Mouse (Mus musculus) testis, adult 2 months (tissue): ENCODE data around the gene 4930558K02Rik. TPM values are rescaled to one million over a fixed set of nuclear protein-coding genes. Genes with fewer than 3 reads are reported as not detected.
A peak's percentile ranks its signal among the peaks of the same experiment; 100 is the strongest.

Source experiments
- H3K27ac ChIP-seq: fragments of 200-500 bp; 2 replicates; pipeline ENCODE4 v1.5.1; 2012; ENCODE audit warnings: low read depth, low read length; ENCODE audit not compliant: control insufficient read depth, insufficient read depth
- H3K27me3 ChIP-seq: fragments of 200-500 bp; 2 replicates; pipeline ENCODE4 v1.6.1; 2012; ENCODE audit warnings: mild to moderate bottlenecking, low read length, moderate library complexity; ENCODE audit not compliant: control insufficient read depth, insufficient read depth
- H3K36me3 ChIP-seq: fragments of 200-500 bp; 2 replicates; pipeline ENCODE4 v1.6.1; 2012; ENCODE audit warnings: mild to moderate bottlenecking, low read length; ENCODE audit not compliant: control insufficient read depth, insufficient read depth
- H3K4me1 ChIP-seq: fragments of 200-500 bp; 2 replicates; pipeline ENCODE4 v1.6.1; 2012; ENCODE audit warnings: low read length; ENCODE audit not compliant: control insufficient read depth, insufficient read depth
- H3K4me3 ChIP-seq: fragments of 200-500 bp; 2 replicates; pipeline ENCODE4 v1.5.1; 2012; ENCODE audit warnings: low read depth, mild to moderate bottlenecking, low read length, moderate library complexity, mixed read lengths; ENCODE audit not compliant: control insufficient read depth
- CTCF ChIP-seq: fragments of 200-500 bp; IDR thresholded peaks from 2 replicates; pipeline ENCODE4 v1.5.1; 2012; ENCODE audit warnings: low read depth, mild to moderate bottlenecking, inconsistent platforms, low read length, moderate library complexity; ENCODE audit not compliant: control insufficient read depth, insufficient read depth, insufficient replicate concordance
- POLR2A ChIP-seq: fragments of 200-500 bp; IDR thresholded peaks from 2 replicates; pipeline ENCODE4 v1.6.1; 2012; ENCODE audit warnings: low read depth, mild to moderate bottlenecking, inconsistent platforms, low read length, moderate library complexity; ENCODE audit not compliant: control insufficient read depth
- polyA plus RNA-seq: library from polyadenylated mRNA; depleted of rRNA; stranded (reverse); fragments of >200 nt; gene quantifications from 2 replicates; pipeline ENCODE4 v1.2.3, GENCODE M21; 2012

The 4930558K02Rik gene
- polyA plus RNA-seq, 1 experiment: 18.1 TPM

DNA sequence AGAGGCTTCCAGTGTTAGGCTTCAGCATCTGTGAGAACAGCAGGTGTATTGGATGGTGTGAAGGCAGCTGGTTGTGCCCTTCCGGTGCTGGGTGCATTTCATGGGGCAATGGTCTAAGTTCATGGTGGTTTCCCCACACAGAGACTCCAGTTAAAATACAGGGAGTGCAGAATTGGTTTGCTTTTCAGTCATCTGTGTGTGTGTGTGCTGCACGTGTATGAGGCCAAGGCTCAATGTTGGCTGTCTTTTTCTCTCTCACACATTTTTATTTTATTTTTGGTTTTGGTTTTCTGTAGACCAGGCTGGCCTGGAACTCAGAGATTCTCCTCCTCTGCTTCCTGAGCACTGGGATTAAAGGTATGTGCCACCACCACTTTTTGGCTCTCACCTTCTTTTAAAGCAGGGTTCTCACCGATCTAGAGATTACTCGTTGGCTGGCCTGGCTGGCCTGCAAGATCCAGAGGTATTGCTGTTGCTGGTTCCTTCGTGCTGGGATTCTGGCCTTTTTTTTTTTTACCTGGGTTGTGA is 1.2 kb downstream of the 4930558K02Rik start:
- H3K36me3 ChIP-seq: no peaks in the 10 kb centered on the region
- H3K27ac ChIP-seq: no peak overlapping the region
- H3K4me1 ChIP-seq: peaks cover 12% of the 10 kb centered on the region
- peak overlapping the region; percentile 46 for H3K4me3 ChIP-seq
- H3K27me3 ChIP-seq: no peaks in the 10 kb centered on the region
- no peak for TF ChIP-seq CTCF
- no peak for TF ChIP-seq POLR2A

DNA sequence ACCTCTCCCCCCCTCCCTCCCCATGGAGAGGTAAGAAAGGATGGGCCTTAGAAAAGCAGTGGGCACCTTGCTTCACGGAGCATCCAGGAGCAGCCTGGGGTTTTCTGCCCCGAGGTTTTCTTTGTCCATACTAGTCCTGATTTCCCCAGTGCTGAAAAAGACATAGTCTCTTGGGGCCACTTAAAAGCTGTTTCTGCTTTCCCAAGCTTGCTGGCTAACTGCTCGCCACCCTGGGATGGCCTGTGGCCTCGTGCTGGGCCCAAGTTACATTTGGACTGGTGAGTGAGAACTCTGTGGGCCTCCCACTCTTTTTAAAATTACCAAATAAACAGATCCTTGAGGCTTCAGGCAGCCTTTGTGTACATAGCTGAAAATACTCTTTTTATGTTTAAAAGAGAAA is 2.1 kb downstream of the 4930558K02Rik start:
- no peak overlapping the region for H3K27ac ChIP-seq
- H3K27me3 ChIP-seq: no peaks in the 10 kb centered on the region
- TF ChIP-seq POLR2A (no peak), CTCF (no peak)
- peaks cover 12% of the 10 kb centered on the region for H3K4me1 ChIP-seq
- no peaks in the 10 kb centered on the region for H3K36me3 ChIP-seq
- H3K4me3 ChIP-seq: peak overlapping the region; percentile 58

DNA sequence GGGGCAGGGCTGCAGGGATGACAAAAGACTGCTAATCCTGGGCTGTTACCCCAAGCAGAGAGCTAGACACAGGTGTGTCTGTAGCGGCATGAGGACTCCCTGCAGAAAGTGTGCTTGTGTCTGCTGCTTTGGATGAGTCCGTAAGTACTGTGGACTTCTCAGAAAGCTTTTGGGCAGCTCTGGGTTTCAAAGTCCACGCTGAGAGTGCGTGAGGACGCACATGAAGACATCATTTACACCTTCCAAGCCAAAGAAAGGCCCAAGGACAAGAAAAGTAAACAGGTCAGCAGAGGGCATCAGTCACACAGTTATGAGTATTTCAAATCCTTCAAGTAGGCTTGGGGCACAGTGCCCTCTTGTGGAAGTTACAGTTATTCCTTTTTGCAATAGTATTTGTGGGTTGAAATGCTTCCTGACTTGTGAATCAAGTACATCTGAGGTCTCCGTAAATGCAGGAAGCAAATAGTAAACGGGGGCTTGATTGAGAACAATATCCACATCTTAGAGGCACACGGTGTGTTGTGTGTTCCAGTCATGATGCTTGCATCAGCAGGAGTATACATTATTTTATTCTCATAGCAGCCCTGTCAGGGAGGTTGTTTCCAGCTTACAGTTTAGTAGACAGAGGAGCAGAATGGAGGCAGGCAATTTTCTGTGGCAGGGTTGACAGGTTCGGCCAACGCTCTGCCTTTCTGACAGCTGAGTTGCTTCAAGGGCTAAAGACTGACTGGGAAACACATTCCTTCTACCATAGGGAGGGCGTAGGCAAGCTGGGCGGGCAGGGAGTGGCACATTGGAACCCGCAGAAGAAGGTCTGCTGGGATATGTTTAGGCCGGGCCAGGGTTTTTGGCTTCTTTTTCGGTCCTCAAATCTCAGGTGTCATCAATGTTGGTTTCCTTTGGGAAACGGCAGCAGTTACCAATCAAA is 2.9 kb downstream of the 4930558K02Rik start:
- peaks cover 12% of the 10 kb centered on the region for H3K4me1 ChIP-seq
- TF ChIP-seq CTCF (peak; percentile 38; the same call in 1 of the 2 replicates), POLR2A (no peak)
- H3K27ac ChIP-seq: no peak overlapping the region
- H3K27me3 ChIP-seq: no peaks in the 10 kb centered on the region
- H3K4me3 ChIP-seq: peak overlapping the region; percentile 58
- H3K36me3 ChIP-seq: no peaks in the 10 kb centered on the region

DNA sequence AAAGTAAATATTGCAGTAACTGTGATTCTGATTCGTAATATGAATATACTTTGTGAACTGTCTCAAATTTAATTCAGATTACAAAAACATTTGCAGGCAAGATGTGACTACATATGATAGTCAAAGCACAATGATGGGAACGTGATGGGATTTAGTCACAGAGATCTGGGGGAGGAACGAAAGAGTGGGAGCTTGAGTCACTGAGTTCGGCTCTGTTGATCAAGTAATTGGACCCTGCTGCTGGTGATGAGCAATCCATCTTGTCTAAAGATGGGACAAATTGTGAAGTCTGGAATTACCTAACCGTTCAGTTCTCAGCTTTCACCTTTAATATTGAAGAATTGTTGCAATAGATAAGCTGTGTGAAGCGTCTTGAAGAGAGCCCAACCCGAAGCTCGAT is 7.2 kb downstream of the 4930558K02Rik start:
- Histone ChIP-seq H3K27ac (no peak overlapping the region), H3K4me1 (peaks cover 15% of the 10 kb centered on the region), H3K36me3 (no peaks in the 10 kb centered on the region), H3K4me3 (no peak overlapping the region), H3K27me3 (no peaks in the 10 kb centered on the region)
- TF ChIP-seq CTCF (no peak), POLR2A (no peak)

DNA sequence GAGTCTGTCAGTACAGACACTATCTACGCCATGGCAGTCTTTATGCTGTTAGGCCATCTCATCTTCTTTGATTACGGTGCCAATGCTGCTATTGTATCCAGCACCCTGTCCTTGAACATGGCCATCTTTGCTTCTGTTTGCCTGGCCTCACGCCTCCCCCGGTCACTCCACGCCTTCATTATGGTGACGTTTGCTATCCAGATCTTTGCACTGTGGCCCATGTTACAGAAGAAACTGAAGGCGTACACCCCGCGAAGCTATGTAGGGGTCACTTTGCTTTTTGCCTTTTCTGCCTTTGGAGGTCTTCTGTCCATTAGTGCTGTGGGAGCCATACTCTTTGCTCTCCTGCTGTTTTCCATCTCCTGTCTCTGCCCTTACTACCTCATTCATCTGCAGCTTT is 8.6 kb downstream of the 4930558K02Rik start:
- H3K27me3 ChIP-seq: no peaks in the 10 kb centered on the region
- H3K4me1 ChIP-seq: peaks cover 5% of the 10 kb centered on the region
- TF ChIP-seq CTCF (no peak), POLR2A (no peak)
- H3K27ac ChIP-seq: peak overlapping the region; percentile 13; the same call in 1 of the 2 replicates
- H3K36me3 ChIP-seq: no peaks in the 10 kb centered on the region
- H3K4me3 ChIP-seq: no peak overlapping the region

DNA sequence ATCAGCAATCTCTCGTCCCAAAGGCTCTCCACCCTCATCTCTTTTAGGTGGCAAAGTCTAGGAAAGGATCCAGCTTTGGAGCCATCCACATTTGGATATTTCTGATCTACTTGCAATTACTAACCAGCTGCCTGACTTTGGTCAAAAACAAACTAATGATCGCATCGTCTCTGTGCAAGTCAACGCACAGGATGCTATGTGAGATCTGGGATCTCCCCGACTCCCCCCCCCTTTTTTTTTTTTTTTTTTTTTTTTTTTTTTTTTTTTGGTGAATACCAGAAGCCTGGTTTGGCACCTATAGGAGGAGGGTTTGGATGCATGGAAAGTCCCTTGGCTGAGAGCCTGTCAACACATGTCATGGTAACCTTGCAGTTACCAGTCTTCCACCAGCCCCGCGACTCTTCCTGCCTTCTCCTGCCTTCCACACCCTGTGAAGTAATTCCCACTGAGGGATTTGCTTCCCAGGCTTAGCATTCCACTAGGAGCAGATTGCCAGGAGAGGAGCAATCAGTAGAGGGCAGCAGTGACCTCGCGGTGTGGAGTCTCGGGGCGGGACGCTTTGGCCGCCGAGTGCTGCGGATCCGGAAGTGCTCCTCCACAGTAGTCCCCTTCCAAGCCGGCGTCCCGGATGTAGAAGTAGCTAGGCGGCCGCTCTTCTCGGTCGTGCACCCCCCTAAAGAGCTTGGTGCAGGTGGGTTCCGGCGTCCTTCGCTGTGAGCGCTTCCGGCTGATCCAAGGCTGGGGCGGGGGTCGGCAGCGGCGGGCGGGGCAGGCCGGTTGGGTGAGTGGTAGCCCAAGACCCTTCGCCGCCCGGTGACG is 10.6 kb downstream of the 4930558K02Rik start, which contains the start of gene Pigc:
Gene Pigc, plus strand, starts transcription at position 598 of the 819 bp plus-strand sequence.
- Histone ChIP-seq H3K36me3 (no peaks in the 10 kb centered on the region), H3K27ac (peak within 1 kb of the TSS; percentile 70), H3K4me1 (peaks cover 5% of the 10 kb centered on the region; the same call in 1 of the 2 replicates), H3K27me3 (no peaks in the 10 kb centered on the region), H3K4me3 (peak within 1 kb of the TSS; percentile 88)
- TF ChIP-seq POLR2A (peak; percentile 60; the same call in 1 of the 2 replicates), CTCF (peak; percentile 40; the same call in 1 of the 2 replicates)
